Mouse (Mus musculus) adrenal gland, postnatal 4 days (tissue): ENCODE results near the gene Angel1. TPM values are rescaled to one million over a fixed set of nuclear protein-coding genes. Genes with fewer than 3 reads are reported as not detected.

Source experiments
- DNase-seq, 2 experiments: peaks; one replicate each; pipeline ENCODE4 v3.0.0; 2021 to 2022; ENCODE audit warnings: low spot score in 2 of 2, mixed read lengths in 2 of 2
- total RNA-seq, 2 experiments: library from RNA; stranded (reverse); gene quantifications; 2 replicates each; pipeline ENCODE4 v1.2.3; 2021

Angel1 gene
- total RNA-seq, 2 experiments from 2014 or later: 4.4 to 4.6 TPM

- DNase-seq: no peak
These were observed 20.4 kb downstream of the Angel1 start for GRCm38 (mm10) chr12:86705843-86706242.

GRCm38 (mm10) chr12:86702690-86703089 lies 23.6 kb downstream of the Angel1 start:
- DNase-seq: no peak

- DNase-seq: no peak
These were observed 24.8 kb downstream of the Angel1 start for GRCm38 (mm10) chr12:86701491-86701890.

GRCm38 (mm10) chr12:86700927-86701310 lies 25.3 kb downstream of the Angel1 start:
- DNase-seq: no peak

- no peak for DNase-seq
These were observed 26.0 kb downstream of the Angel1 start for GRCm38 (mm10) chr12:86699965-86700926.

- no peak for DNase-seq
These were observed 27.7 kb downstream of the Angel1 start for GRCm38 (mm10) chr12:86698537-86698936.

- DNase-seq: no peak
These were observed 28.3 kb downstream of the Angel1 start for GRCm38 (mm10) chr12:86697996-86698395.

GRCm38 (mm10) chr12:86694441-86694840 lies 31.8 kb downstream of the Angel1 start:
- no peak for DNase-seq

GRCm38 (mm10) chr12:86693389-86693788 lies 32.9 kb downstream of the Angel1 start:
- DNase-seq: no peak

- DNase-seq: no peak
These were observed 33.5 kb downstream of the Angel1 start for GRCm38 (mm10) chr12:86692471-86693356.

GRCm38 (mm10) chr12:86690700-86691485 lies 35.4 kb downstream of the Angel1 start:
- DNase-seq: no peak

GRCm38 (mm10) chr12:86688917-86689316 lies 37.3 kb downstream of the Angel1 start:
- DNase-seq: no peak

- no peak for DNase-seq
These were observed 38.2 kb downstream of the Angel1 start for GRCm38 (mm10) chr12:86687971-86688573.

- DNase-seq: no peak
These were observed 38.8 kb downstream of the Angel1 start for GRCm38 (mm10) chr12:86687445-86687955.

GRCm38 (mm10) chr12:86686551-86687330 lies 39.5 kb downstream of the Angel1 start:
- no peak for DNase-seq

GRCm38 (mm10) chr12:86685275-86685674 lies 41.0 kb downstream of the Angel1 start:
- no peak for DNase-seq

- no peak for DNase-seq
These were observed 42.6 kb downstream of the Angel1 start for GRCm38 (mm10) chr12:86683698-86684097.

GRCm38 (mm10) chr12:86682178-86682577 lies 44.1 kb downstream of the Angel1 start:
- DNase-seq: no peak

GRCm38 (mm10) chr12:86681626-86682025 lies 44.6 kb downstream of the Angel1 start:
- no peak for DNase-seq
